Mouse (Mus musculus) mammary gland, adult 2 months (tissue): ENCODE measurements around the gene Znrf4. TPM values are rescaled to one million over a fixed set of nuclear protein-coding genes. Genes with fewer than 3 reads are reported as not detected.

Experiments
- polyA plus RNA-seq: library from polyadenylated mRNA; depleted of rRNA; stranded (reverse); fragments of >200 nt; gene quantifications from 2 replicates; pipeline ENCODE4 v1.2.3, GENCODE M21; 2012; ENCODE audit warnings: low replicate concordance; rRNA removed

Znrf4 gene
- 0.10 TPM in 1 of 2 replicates, not detected in the other for polyA plus RNA-seq

GRCm38 (mm10) chr17:56512310-56512709 is at the start of gene Znrf4:
Znrf4 (minus strand) TSS chr17:56512431.

GRCm38 (mm10) chr17:56554122-56554551 is 41.9 kb upstream of the Znrf4 start, which contains the start of gene Gm20219:
Gm20219 (minus strand) TSS chr17:56554387.

GRCm38 (mm10) chr17:56476402-56476752 is 35.9 kb downstream of the Znrf4 start, which contains the start of gene Ptprs:
Ptprs (minus strand) TSS chr17:56476483.

Other genes with a start within 250 kb of the Znrf4 start
- gene Ticam1, start 235.6 kb downstream of the Znrf4 start, polyA plus RNA-seq: 27.3 and 29.4 TPM in 2 replicates
- 36.1 and 37.7 TPM in 2 replicates for gene Plin3, start 219.6 kb downstream of the Znrf4 start, polyA plus RNA-seq
- gene Arrdc5, start 212.1 kb downstream of the Znrf4 start, polyA plus RNA-seq: not detected in 2 replicates
- 5.2 and 8.0 TPM in 2 replicates for gene Uhrf1, start 209.1 kb downstream of the Znrf4 start, polyA plus RNA-seq
- 33.9 and 65.2 TPM in 2 replicates for gene Kdm4b, start 186.4 kb downstream of the Znrf4 start, polyA plus RNA-seq
- gene Ptprs, start 35.9 kb downstream of the Znrf4 start, polyA plus RNA-seq: 112 and 178 TPM in 2 replicates
- 13.3 and 17.3 TPM in 2 replicates for gene Gm20219, start 42.0 kb upstream of the Znrf4 start, polyA plus RNA-seq
- gene Safb2, start 72.2 kb upstream of the Znrf4 start, polyA plus RNA-seq: 56.0 and 97.0 TPM in 2 replicates
- gene Safb, start 72.4 kb upstream of the Znrf4 start, polyA plus RNA-seq: 42.7 and 81.7 TPM in 2 replicates
- 140 and 142 TPM in 2 replicates for gene 2410015M20Rik, start 97.3 kb upstream of the Znrf4 start, polyA plus RNA-seq
- gene Rpl36, start 101.0 kb upstream of the Znrf4 start, polyA plus RNA-seq: 1,962 and 4,053 TPM in 2 replicates
- 76.8 and 87.4 TPM in 2 replicates for gene Lonp1, start 114.5 kb upstream of the Znrf4 start, polyA plus RNA-seq
- gene Catsperd, start 115.7 kb upstream of the Znrf4 start, polyA plus RNA-seq: 0.31 and 0.63 TPM in 2 replicates
- gene Ranbp3, start 160.9 kb upstream of the Znrf4 start, polyA plus RNA-seq: 68.1 and 99.5 TPM in 2 replicates
- 689 and 708 TPM in 2 replicates for gene Ndufa11, start 205.3 kb upstream of the Znrf4 start, polyA plus RNA-seq
- 27.7 and 47.7 TPM in 2 replicates for gene Vmac, start 205.6 kb upstream of the Znrf4 start, polyA plus RNA-seq
- 12.6 and 45.0 TPM in 2 replicates for gene Nrtn, start 245.1 kb upstream of the Znrf4 start, polyA plus RNA-seq